In genomic region chr7:132765629-132766186, GRCm38 (mm10) we compare ENCODE assay signal across 10 mouse cellular contexts. TPM values are rescaled to one million over a fixed set of nuclear protein-coding genes. Genes with fewer than 3 reads are reported as not detected.
DNase-seq lines count a peak whose midpoint lies in the region; ATAC-seq and TF ChIP-seq lines count a peak whose summit lies in the region.
"Had no signal": no experiment of that assay in that cellular context is flagged by ENCODE, and none has a peak within 500 bp of the region (broad histone marks: within the 10 kb centered on the region; RNA-seq: fewer than 3 reads in every experiment).

No protein-coding gene starts in this region.

- H3K4me3 ChIP-seq in heart, embryonic 16.5 days (ENCODE audit: low read length) = no peak overlapping the region
- H3K4me3 ChIP-seq: midbrain, embryonic 13.5 days; neural tube, embryonic 15.5 days had no signal

- 0 out of 2 replicates have a peak overlapping the region, but pooled peaks have one; percentile 10 for H3K27ac ChIP-seq in heart, embryonic 16.5 days (ENCODE audit: low read length)
- H3K27ac ChIP-seq: neural tube, embryonic 15.5 days had no signal

- no peak overlapping the region for H3K4me2 ChIP-seq in heart, embryonic 16.5 days (ENCODE audit: low read depth, low read length)
- H3K4me2 ChIP-seq: midbrain, embryonic 13.5 days; neural tube, embryonic 15.5 days had no signal

- peaks cover 9% of the 10 kb centered on the region; the same call in 1 of the 2 replicates for H3K4me1 ChIP-seq in heart, embryonic 16.5 days (ENCODE audit: control insufficient read depth, insufficient read depth, low read length)

- WGBS in heart, embryonic 16.5 days = 65% methylated on average over 3 of the region's 3 CpGs

- TF ChIP-seq POLR2A in brain, embryonic 14.5 days (IDR thresholded peaks at IDR 0.05; ENCODE audit: borderline replicate concordance, extremely low read depth, insufficient read depth, insufficient read length, poor library complexity, severe bottlenecking) = no peak

- H3K9ac ChIP-seq in heart, embryonic 16.5 days (ENCODE audit: low read length) = no peak overlapping the region
- H3K9ac ChIP-seq: midbrain, embryonic 13.5 days; neural tube, embryonic 15.5 days had no signal

- H3K9me3 ChIP-seq in heart, embryonic 16.5 days (replicated peaks; ENCODE audit: control insufficient read depth, low read length) = no peaks in the 10 kb centered on the region
- H3K9me3 ChIP-seq: midbrain, embryonic 13.5 days; neural tube, embryonic 15.5 days had no signal

- peaks cover 2% of the 10 kb centered on the region; the same call in 1 of the 2 replicates for H3K36me3 ChIP-seq in heart, embryonic 16.5 days (ENCODE audit: control insufficient read depth, insufficient read depth)
- H3K36me3 ChIP-seq: neural tube, embryonic 15.5 days had no signal

- H3K27me3 ChIP-seq in heart, embryonic 16.5 days (ENCODE audit: control insufficient read depth, insufficient read depth, low read length) = no peaks in the 10 kb centered on the region
- H3K27me3 ChIP-seq: midbrain, embryonic 13.5 days; neural tube, embryonic 15.5 days had no signal

- no peak for ATAC-seq in heart, embryonic 16.5 days (replicated peaks; ENCODE audit: extremely low read depth, insufficient read depth, low FRiP score)
- peak; percentile 38 for ATAC-seq in megakaryocyte progenitor cell, adult 5-6 weeks (replicated peaks; ENCODE audit: poor library complexity)

- no peak for TF ChIP-seq CTCF in brain, embryonic 14.5 days (IDR thresholded peaks at IDR 0.05; ENCODE audit: borderline replicate concordance, extremely low read depth, insufficient read depth, insufficient read length)

- no peak for DNase-seq in heart, adult 18-20 months
- peak; percentile 48 for DNase-seq in brain, embryonic 14.5 days (ENCODE audit: low read depth)
- peak; percentile 70 for DNase-seq in induced T-regulatory cell, adult 2 months (ENCODE audit: low read depth)
- no peak for DNase-seq in embryo, embryonic 11 days
- DNase-seq in thymus, postnatal 14 days = no peak
- DNase-seq: right cerebral cortex, postnatal 25 days had no signal

RNA-seq across cellular contexts. Expression of gene Fam53b, which starts 48.0 kb away (rescaled TPM):
- polyA plus RNA-seq in heart, embryonic 16.5 days (2015; fragmentation: Nextera tagmentation; extraction: Ambion mirVana) = 16.4 and 21.8 TPM in 2 replicates
- 10 to 100 TPM; 21.3 to 22.5 TPM for total RNA-seq in heart, adult 18-20 months (2021)
- 14.8 and 16.1 TPM in 2 replicates for polyA plus RNA-seq in brain, embryonic 14.5 days (2012; rRNA removed)
- total RNA-seq in megakaryocyte progenitor cell, adult 5-6 weeks (2015) = 16.0 and 21.5 TPM in 2 replicates
- total RNA-seq in megakaryocyte progenitor cell, adult 5-6 weeks (2017) = 12.2 and 15.9 TPM in 2 replicates

Comparison
In these comparisons a context has a peak if more than half of its experiments do, and no peak if none do; other contexts are left out.
1. DNase-seq: peak in brain, embryonic 14.5 days (single experiment) and induced T-regulatory cell, adult 2 months (single experiment); none in heart, adult 18-20 months (0 of 2), embryo, embryonic 11 days (single experiment) and thymus, postnatal 14 days (single experiment).